Mouse (Mus musculus): Measurements from ENCODE around the gene Oxct2b.

DNA sequence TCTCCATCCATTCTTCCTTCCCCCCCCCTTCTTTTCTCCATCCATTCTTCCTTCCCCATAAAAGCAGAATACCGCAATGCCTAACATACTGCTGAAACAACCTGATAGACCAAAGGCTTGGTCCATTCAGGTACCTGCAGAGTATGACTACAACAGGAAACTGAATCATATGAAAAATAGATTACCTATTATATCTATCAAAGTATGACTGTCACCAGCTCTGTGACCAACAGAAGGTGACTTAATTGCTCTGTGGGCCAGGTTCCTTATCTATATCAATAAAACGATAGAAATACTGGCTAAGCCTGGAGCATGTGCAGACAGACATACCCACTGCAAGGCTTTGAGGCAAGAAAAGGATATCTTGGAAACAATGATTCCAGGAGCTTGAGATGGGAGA, 39.4 kb downstream of the Oxct2b start:
- TF ChIP-seq CTCF (conservative IDR thresholded peaks at IDR 0.05; ENCODE audit: low read length) (no peak), POU5F1 (IDR thresholded peaks at IDR 0.05; ENCODE audit: borderline replicate concordance, low read length) (no peak), NANOG (IDR thresholded peaks at IDR 0.05; ENCODE audit: borderline replicate concordance, low read length) (no peak)

Measured in E14TG2a.4 (cell line).